Mouse (Mus musculus) liver, embryonic 14.5 days (tissue): ENCODE results near the gene Erh. TPM values are rescaled to one million over a fixed set of nuclear protein-coding genes. Genes with fewer than 3 reads are reported as not detected.
A peak's percentile ranks its signal among the peaks of the same experiment; 100 is the strongest.

Source experiments
- ATAC-seq: fragments of 200-750 bp; cut with Nextera tagmentation; 2 replicates; pipeline ENCODE4 v1.8.0; 2017; ENCODE audit warnings: moderate number of reproducible peaks, mild to moderate bottlenecking, moderate library complexity; ENCODE audit not compliant: insufficient read depth
- DNase-seq, 3 experiments: peaks; one replicate each; pipeline ENCODE4 v3.0.0-alpha.2; 2012 to 2013; ENCODE audit warnings: low read depth in 3 of 3, low spot score in 3 of 3
- H3K27ac ChIP-seq: fragments of 300-500 bp; sonication (generic); 2 replicates; pipeline ENCODE4 v1.5.1; 2014; ENCODE audit warnings: moderate library complexity, mild to moderate bottlenecking, control low read depth, inconsistent platforms
- H3K27me3 ChIP-seq: fragments of 300-500 bp; sonication (generic); 2 replicates; pipeline ENCODE4 v1.6.1; 2014; ENCODE audit warnings: mild to moderate bottlenecking, low read length, moderate library complexity; ENCODE audit not compliant: control insufficient read depth, insufficient read depth
- H3K36me3 ChIP-seq: fragments of 300-500 bp; sonication (generic); replicated peaks from 2 replicates; pipeline ENCODE4 v1.6.1; 2014; ENCODE audit warnings: low read depth; ENCODE audit not compliant: control insufficient read depth, insufficient read depth
- H3K4me1 ChIP-seq, 2 experiments: fragments of 200-500 bp in 1 of 2; fragments of 300-500 bp in 1 of 2; sonication (generic) in 1 of 2; replicated peaks; 2 replicates each; pipeline ENCODE4 v1.6.1; 2012 to 2014; ENCODE audit warnings: antibody characterized with exemption in 1 of 2, inconsistent platforms in 1 of 2, low read length in 1 of 2; ENCODE audit not compliant: control insufficient read depth in 2 of 2, insufficient read depth in 2 of 2
- H3K4me2 ChIP-seq: fragments of 300-500 bp; sonication (generic); 2 replicates; pipeline ENCODE4 v1.6.1; 2014; ENCODE audit warnings: low read depth, mild to moderate bottlenecking, control low read depth, moderate library complexity
- H3K4me3 ChIP-seq, 2 experiments: fragments of 200-500 bp in 1 of 2; fragments of 300-500 bp in 1 of 2; sonication (generic) in 1 of 2; 2 replicates each; pipeline ENCODE4 v1.5.1; 2012 to 2014; ENCODE audit warnings: low read depth in 2 of 2, low read length in 2 of 2, mild to moderate bottlenecking in 2 of 2, control low read depth in 1 of 2, inconsistent platforms in 1 of 2, moderate library complexity in 1 of 2; ENCODE audit not compliant: insufficient read depth in 1 of 2
- H3K9ac ChIP-seq: fragments of 300-500 bp; sonication (generic); replicated peaks from 2 replicates; pipeline ENCODE4 v1.6.1; 2014; ENCODE audit warnings: mild to moderate bottlenecking, control low read depth, moderate library complexity
- H3K9me3 ChIP-seq: fragments of 300-500 bp; sonication (generic); 2 replicates; pipeline ENCODE4 v1.6.1; 2016; ENCODE audit warnings: low read length, mixed read lengths; ENCODE audit not compliant: control insufficient read depth
- CTCF ChIP-seq: IDR thresholded peaks from 2 replicates; pipeline ENCODE4 v1.5.1; 2016; ENCODE audit warnings: antibody characterized with exemption, low read depth, control low read depth
- EP300 ChIP-seq: IDR thresholded peaks from 2 replicates; pipeline ENCODE4 v1.6.1; 2016; ENCODE audit warnings: antibody characterized with exemption, low read depth
- WGBS: fragments of 180-500 bp; shearing (Covaris S2); extraction: QIAGEN DNeasy Blood & Tissue Kit; methylation state at CpG from one replicate; pipeline ENCODE4 v1.1.7; 2014; ENCODE audit not compliant: insufficient replicate concordance; 5-methylcytosine and 5-hydroxymethylcytosine counted together
- polyA plus RNA-seq, 2 experiments: library from polyadenylated mRNA; depleted of rRNA in 1 of 2; stranded (reverse) in 1 of 2; unstranded in 1 of 2; fragments of >200 nt; fragmentation: Nextera tagmentation in 1 of 2; extraction: Ambion mirVana in 1 of 2; gene quantifications; 2 replicates each; pipeline versions ENCODE4 v1.2.1 to v1.2.3; 2012 to 2014

The Erh gene
- polyA plus RNA-seq, 2 experiments, result 123 to 144 TPM

- DNase-seq (no peak), ATAC-seq (no peak)
- H3K4me1 ChIP-seq, result peaks cover 3 to 9% of the 10 kb centered on the region in 2 experiments; a peak in 3 of 4 replicates
- H3K27ac ChIP-seq, result no peak overlapping the region
- TF ChIP-seq CTCF, result no peak
- no peak for TF ChIP-seq EP300
- no peaks in the 10 kb centered on the region for H3K27me3 ChIP-seq
- 74% methylated on average over 3 of the region's 3 CpGs for WGBS
- H3K9ac ChIP-seq, result no peak overlapping the region
- no peak overlapping the region for H3K4me2 ChIP-seq
- no peaks in the 10 kb centered on the region for H3K9me3 ChIP-seq
- no peaks in the 10 kb centered on the region for H3K36me3 ChIP-seq
- H3K4me3 ChIP-seq, result no peak overlapping the region
These were observed 10.5 kb upstream of the Erh start for GRCm38 (mm10) chr12:80654659-80655025.

DNA sequence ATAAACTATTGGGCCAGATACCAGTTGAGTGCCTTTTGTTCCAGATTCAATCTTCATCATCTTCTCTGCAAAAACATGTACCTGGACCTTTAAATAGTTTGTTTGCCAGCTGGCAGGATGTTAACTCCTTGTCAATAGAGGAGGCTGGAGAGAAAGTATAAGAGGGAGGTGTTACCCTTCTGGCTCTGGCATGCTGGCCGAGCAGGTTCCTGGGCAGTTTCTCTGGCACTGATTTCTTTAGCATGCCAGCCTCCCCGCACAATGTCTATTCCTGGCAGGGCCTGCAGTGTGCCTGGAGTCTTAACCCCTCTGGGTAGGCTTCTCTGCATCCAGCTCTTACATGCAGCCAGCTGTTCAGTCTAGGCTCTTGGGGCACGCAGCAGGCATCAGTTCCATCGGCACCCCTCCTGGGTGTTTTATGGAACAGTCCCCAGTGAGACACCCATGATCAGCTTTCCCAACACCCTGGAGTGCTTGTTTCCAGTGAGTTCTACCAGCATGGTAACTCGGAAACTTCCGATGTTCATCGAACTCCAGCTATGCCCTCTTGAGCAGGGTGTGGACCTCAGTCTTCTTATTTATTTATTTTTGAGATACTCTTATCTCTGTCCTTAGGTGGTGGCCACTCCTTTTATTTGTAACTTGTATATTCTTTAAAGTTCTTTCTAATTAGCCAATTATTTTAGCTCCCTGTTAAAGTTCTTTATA, 10.0 kb upstream of the Erh start:
- H3K4me1 ChIP-seq, result peaks cover 3 to 9% of the 10 kb centered on the region in 2 experiments; a peak in 3 of 4 replicates
- no peak overlapping the region for H3K4me2 ChIP-seq
- H3K9ac ChIP-seq, result no peak overlapping the region
- H3K4me3 ChIP-seq, result no peak overlapping the region
- no peak for TF ChIP-seq EP300
- TF ChIP-seq CTCF, result no peak
- 81% methylated on average over 7 of the region's 7 CpGs for WGBS
- no peaks in the 10 kb centered on the region for H3K36me3 ChIP-seq
- H3K27me3 ChIP-seq, result no peaks in the 10 kb centered on the region
- no peaks in the 10 kb centered on the region for H3K9me3 ChIP-seq
- DNase-seq (no peak), ATAC-seq (no peak)
- no peak overlapping the region for H3K27ac ChIP-seq

DNA sequence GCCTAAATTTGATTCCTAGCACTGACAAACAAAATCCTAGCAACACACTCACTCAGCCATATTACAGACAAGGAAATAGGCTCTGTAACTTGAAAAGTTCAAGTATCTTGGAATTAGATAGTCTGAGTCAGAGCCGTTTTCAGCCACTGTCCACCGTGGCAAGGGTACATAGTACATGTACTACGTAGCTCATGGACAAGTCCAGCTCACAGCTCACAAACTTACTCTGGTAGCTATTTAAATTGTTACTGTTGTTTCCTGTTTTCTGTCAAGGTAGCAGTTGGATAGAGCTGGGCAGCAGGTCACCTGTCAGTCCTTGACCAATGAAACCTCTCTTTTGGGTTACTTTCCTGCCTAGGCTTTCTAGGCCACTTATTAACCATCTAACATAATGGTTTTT, 2.2 kb upstream of the Erh start:
- Histone ChIP-seq H3K4me2 (peak overlapping the region; percentile 96), H3K4me1 (peaks cover 23 to 30% of the 10 kb centered on the region in 2 experiments), H3K27me3 (no peaks in the 10 kb centered on the region), H3K27ac (no peak overlapping the region), H3K9me3 (no peaks in the 10 kb centered on the region), H3K4me3 (peak overlapping the region in 1 of 2 experiments; percentile 100; a peak in 1 of 4 replicates), H3K36me3 (peaks cover 4% of the 10 kb centered on the region; the same call in 1 of the 2 replicates), H3K9ac (no peak overlapping the region)
- ATAC-seq (no peak), DNase-seq (no peak)
- TF ChIP-seq EP300, result no peak
- TF ChIP-seq CTCF, result no peak
- WGBS, result 82% methylated on average over 3 of the region's 3 CpGs

- no peaks in the 10 kb centered on the region for H3K9me3 ChIP-seq
- TF ChIP-seq EP300 (no peak), CTCF (no peak)
- H3K27ac ChIP-seq, result peak overlapping the region; percentile 20; the same call in 1 of the 2 replicates
- H3K4me1 ChIP-seq, result peaks cover 20 to 30% of the 10 kb centered on the region in 2 experiments
- peak overlapping the region; percentile 98 for H3K9ac ChIP-seq
- H3K4me3 ChIP-seq, result peak overlapping the region; percentile 92 to 100
- peak overlapping the region; percentile 96 for H3K4me2 ChIP-seq
- ATAC-seq (no peak), DNase-seq (no peak)
- no peaks in the 10 kb centered on the region for H3K27me3 ChIP-seq
- peaks cover 21% of the 10 kb centered on the region for H3K36me3 ChIP-seq
- 7% methylated on average over 18 of the region's 18 CpGs for WGBS
These were observed 346 bp upstream of the Erh start for GRCm38 (mm10) chr12:80644506-80644868.

DNA sequence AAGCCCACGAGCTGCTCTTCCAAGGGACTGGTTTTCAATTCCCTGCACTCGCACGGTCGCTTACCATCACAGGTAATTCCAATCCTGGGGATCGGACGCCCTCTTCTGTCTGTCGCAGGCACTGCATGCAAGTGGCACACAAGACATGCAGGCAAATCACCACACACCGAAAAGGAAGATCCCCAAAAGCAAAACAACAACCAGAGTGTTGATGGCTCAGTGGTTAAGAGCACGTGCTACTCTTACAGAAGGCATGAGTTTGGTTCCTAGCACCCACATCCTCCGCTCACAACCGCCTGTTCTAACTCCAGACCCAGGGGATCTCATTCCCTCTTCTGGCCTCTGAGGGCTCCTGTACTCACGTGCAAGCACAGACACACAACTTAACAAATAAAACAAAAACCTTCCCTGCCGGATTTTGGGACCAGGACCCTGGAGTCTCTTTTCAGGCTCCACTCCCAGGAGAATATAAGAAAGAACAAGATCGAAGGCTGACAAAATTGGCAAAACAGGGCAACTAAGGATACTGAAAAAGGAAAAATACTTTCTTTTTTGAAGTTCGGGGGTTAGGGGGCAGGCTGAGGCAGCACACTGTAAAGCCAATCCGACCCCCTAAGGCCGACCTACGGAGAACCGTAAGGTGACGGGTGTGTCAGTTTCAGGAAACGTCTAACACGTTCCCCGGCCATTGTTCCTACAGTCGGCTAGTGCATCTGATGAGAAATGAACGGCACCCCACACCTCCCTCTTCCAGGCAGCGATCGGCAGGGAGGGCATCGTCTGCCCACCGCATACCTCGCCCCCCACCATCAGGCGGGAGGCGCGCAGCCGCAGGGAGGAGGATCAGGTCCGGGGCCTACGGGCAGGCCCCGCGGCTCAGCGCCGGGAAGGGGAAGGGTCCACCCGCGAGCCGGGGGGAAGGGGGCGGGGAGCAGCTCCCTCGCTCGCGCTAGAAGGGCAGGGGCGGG, 1.1 kb downstream of the Erh start:
- Histone ChIP-seq H3K9ac (peak overlapping the region; percentile 98), H3K36me3 (peaks cover 36% of the 10 kb centered on the region), H3K4me3 (peak overlapping the region; percentile 92 to 100), H3K4me1 (peaks cover 20 to 30% of the 10 kb centered on the region in 2 experiments), H3K4me2 (peak overlapping the region; percentile 96), H3K9me3 (no peaks in the 10 kb centered on the region), H3K27ac (peak overlapping the region; percentile 55), H3K27me3 (no peaks in the 10 kb centered on the region)
- DNase-seq, result peak; percentile 66 to 72 (median 66)
- 1% methylated on average over 48 of the region's 48 CpGs for WGBS
- TF ChIP-seq CTCF (peak; percentile 94), EP300 (no peak)
- peak; percentile 48 for ATAC-seq
